Mouse (Mus musculus): Measurements from ENCODE around the gene Gata2. TPM values are rescaled to one million over a fixed set of nuclear protein-coding genes. Genes with fewer than 3 reads are reported as not detected.
A peak's percentile ranks its signal among the peaks of the same experiment; 100 is the strongest.

Gata2 gene
- polyA plus RNA-seq, 1 experiment = 6.0 TPM

DNA sequence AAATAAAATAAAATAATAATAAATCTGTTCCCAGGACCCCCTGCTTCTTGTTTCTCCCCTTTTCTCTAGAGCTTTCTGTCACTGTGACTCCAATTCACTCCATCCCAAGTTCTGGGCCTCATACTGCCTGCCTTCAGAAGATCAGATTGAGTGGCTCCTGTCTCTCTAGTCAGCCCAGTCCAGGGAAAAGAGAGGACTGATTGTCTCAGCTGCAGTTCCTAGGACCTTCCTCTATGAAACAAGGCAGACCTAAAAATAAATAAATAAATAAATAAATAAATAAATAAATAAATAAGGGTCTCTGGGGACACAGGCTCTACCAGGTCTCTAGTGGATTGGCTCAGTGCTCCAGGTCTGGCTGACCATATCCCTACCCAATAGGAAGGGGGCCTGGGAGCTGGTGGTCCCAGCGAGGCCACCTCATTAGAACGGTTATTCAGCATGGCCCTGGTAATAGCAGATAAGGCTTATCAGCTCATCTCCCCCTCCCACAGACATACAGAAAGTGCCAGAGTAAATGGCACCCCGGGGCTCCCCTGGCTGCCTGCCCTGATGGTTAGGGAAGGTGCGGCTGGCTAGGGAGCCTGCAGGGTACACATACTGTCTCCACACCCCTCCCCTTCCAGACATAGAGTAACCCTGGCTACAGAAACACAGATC, 2.1 kb upstream of the Gata2 start:
- no peak overlapping the region for H3K4me3 ChIP-seq (ENCODE audit: low read depth, low read length)
- no peaks in the 10 kb centered on the region for H3K36me3 ChIP-seq (ENCODE audit: control insufficient read depth, insufficient read depth, low read length, poor library complexity, severe bottlenecking)
- TF ChIP-seq CTCF (IDR thresholded peaks at IDR 0.05; ENCODE audit: low read depth, low read length) (no peak), POLR2A (IDR thresholded peaks at IDR 0.05; ENCODE audit: insufficient read depth, low read length) (no peak), EP300 (IDR thresholded peaks at IDR 0.05; ENCODE audit: insufficient read depth, low read depth, low read length) (no peak)
- no peaks in the 10 kb centered on the region for H3K9me3 ChIP-seq (replicated peaks; ENCODE audit: control insufficient read depth, insufficient read depth, low read length, poor library complexity, severe bottlenecking)
- H3K4me1 ChIP-seq (ENCODE audit: control insufficient read depth, insufficient read depth, low read length) = peaks cover 1% of the 10 kb centered on the region
- H3K27ac ChIP-seq (ENCODE audit: insufficient read depth, low read length) = no peak overlapping the region
- H3K9ac ChIP-seq (ENCODE audit: low read depth, poor library complexity, severe bottlenecking) = no peak overlapping the region
- H3K27me3 ChIP-seq (ENCODE audit: control insufficient read depth, insufficient read depth, low read length, poor library complexity, severe bottlenecking) = peaks cover 32% of the 10 kb centered on the region

DNA sequence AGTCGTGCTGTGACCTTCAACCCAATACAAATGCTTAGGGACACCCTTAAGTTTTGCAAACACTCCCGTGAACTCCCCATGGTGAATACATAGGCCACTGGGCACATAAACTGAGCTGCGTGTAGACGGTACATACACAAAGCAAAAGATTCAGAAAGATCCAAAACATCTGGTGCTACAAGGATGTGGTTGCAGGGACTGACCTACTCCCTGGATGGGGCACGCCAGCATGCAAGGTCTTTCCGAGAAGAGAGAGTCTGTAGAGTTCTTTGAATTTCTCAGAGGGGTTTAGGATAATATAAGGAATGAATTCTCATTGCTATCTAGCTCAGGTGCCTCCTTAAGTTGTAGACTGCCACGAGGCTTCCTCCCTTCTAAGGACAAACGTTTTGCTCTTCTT, 935 bp upstream of the Gata2 start:
- H3K9me3 ChIP-seq (replicated peaks; ENCODE audit: control insufficient read depth, insufficient read depth, low read length, poor library complexity, severe bottlenecking) = no peaks in the 10 kb centered on the region
- no peak for TF ChIP-seq POLR2A (IDR thresholded peaks at IDR 0.05; ENCODE audit: insufficient read depth, low read length)
- no peak for TF ChIP-seq EP300 (IDR thresholded peaks at IDR 0.05; ENCODE audit: insufficient read depth, low read depth, low read length)
- TF ChIP-seq CTCF (IDR thresholded peaks at IDR 0.05; ENCODE audit: low read depth, low read length) = no peak
- no peak overlapping the region for H3K9ac ChIP-seq (ENCODE audit: low read depth, poor library complexity, severe bottlenecking)
- H3K4me3 ChIP-seq (ENCODE audit: low read depth, low read length) = no peak overlapping the region
- peaks cover 1% of the 10 kb centered on the region for H3K4me1 ChIP-seq (ENCODE audit: control insufficient read depth, insufficient read depth, low read length)
- no peak overlapping the region for H3K27ac ChIP-seq (ENCODE audit: insufficient read depth, low read length)
- peaks cover 41% of the 10 kb centered on the region for H3K27me3 ChIP-seq (ENCODE audit: control insufficient read depth, insufficient read depth, low read length, poor library complexity, severe bottlenecking)
- no peaks in the 10 kb centered on the region for H3K36me3 ChIP-seq (ENCODE audit: control insufficient read depth, insufficient read depth, low read length, poor library complexity, severe bottlenecking)

DNA sequence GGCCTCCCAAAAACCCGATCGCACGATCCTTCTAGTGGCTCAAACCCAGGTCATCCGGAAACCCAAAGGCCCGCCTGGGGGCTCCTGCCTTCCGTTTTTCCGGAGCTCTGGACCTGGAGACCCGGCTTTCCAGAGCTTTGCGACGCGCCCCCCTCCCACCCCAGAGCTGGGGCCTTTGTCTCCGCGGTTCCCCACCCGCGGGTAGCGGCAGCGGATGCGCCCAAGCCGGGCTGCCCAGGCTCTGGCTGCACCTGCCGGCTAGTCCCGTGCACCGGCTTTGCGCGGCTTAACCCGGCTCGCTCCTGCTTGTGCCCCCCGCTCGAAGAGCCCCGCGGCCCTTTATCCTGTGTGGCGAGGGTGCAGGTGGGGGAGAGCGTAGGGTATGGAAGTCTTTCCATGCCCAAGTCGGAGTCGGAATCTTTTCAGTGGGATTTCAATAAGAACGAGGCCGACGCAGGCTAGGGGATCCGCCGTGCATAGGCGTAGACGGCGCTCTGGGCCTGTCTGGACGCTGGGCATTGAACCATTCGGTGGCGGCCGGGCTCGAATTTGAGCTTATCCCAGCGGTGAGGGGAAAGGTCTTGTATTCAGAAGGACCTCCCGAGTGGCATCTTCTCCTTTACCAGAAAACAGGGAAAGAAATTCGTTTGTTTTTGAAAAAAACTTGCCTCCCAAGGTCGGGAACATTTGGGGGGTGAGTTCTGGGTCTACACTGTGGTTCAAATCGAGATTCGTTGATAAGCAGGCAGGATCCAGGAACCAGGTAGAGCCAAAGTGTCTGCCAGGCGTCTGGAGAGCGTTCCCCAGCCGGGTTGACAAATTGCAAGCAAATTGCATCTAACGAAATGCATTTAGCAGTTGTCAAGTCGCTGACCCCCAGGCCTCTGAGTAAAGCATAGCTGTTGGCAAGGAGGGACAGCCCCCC, 624 bp downstream of the Gata2 start:
- TF ChIP-seq CTCF (IDR thresholded peaks at IDR 0.05; ENCODE audit: low read depth, low read length) = no peak
- TF ChIP-seq EP300 (IDR thresholded peaks at IDR 0.05; ENCODE audit: insufficient read depth, low read depth, low read length) = no peak
- TF ChIP-seq POLR2A (IDR thresholded peaks at IDR 0.05; ENCODE audit: insufficient read depth, low read length) = no peak
- Histone ChIP-seq H3K9me3 (replicated peaks; ENCODE audit: control insufficient read depth, insufficient read depth, low read length, poor library complexity, severe bottlenecking) (no peaks in the 10 kb centered on the region), H3K27me3 (ENCODE audit: control insufficient read depth, insufficient read depth, low read length, poor library complexity, severe bottlenecking) (peaks cover 47% of the 10 kb centered on the region), H3K36me3 (ENCODE audit: control insufficient read depth, insufficient read depth, low read length, poor library complexity, severe bottlenecking) (no peaks in the 10 kb centered on the region), H3K4me3 (ENCODE audit: low read depth, low read length) (peak overlapping the region; percentile 45), H3K27ac (ENCODE audit: insufficient read depth, low read length) (no peak overlapping the region), H3K9ac (ENCODE audit: low read depth, poor library complexity, severe bottlenecking) (peak overlapping the region; percentile 37), H3K4me1 (ENCODE audit: control insufficient read depth, insufficient read depth, low read length) (peaks cover 1% of the 10 kb centered on the region)

DNA sequence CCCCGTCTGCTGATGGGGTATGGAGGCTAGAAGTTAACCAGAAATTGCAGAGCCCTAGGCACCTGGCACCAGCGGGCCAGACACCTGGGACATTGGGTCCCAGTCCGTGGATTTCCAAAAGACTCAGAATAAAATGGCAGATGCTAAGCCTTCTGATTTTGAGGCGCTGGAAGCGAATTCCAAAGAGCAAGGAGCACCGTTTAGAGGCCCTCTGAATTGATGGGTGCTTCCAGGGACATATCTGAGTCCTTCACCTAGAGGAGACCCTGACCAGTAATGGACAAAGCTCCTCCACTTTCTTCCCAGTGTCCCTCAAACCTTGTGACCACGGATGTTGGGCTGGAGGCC, 1.3 kb downstream of the Gata2 start:
- no peak overlapping the region for H3K27ac ChIP-seq (ENCODE audit: insufficient read depth, low read length)
- no peaks in the 10 kb centered on the region for H3K9me3 ChIP-seq (replicated peaks; ENCODE audit: control insufficient read depth, insufficient read depth, low read length, poor library complexity, severe bottlenecking)
- H3K4me3 ChIP-seq (ENCODE audit: low read depth, low read length) = no peak overlapping the region
- peaks cover 1% of the 10 kb centered on the region for H3K4me1 ChIP-seq (ENCODE audit: control insufficient read depth, insufficient read depth, low read length)
- H3K9ac ChIP-seq (ENCODE audit: low read depth, poor library complexity, severe bottlenecking) = no peak overlapping the region
- TF ChIP-seq EP300 (IDR thresholded peaks at IDR 0.05; ENCODE audit: insufficient read depth, low read depth, low read length) (no peak), CTCF (IDR thresholded peaks at IDR 0.05; ENCODE audit: low read depth, low read length) (no peak), POLR2A (IDR thresholded peaks at IDR 0.05; ENCODE audit: insufficient read depth, low read length) (no peak)
- H3K36me3 ChIP-seq (ENCODE audit: control insufficient read depth, insufficient read depth, low read length, poor library complexity, severe bottlenecking) = no peaks in the 10 kb centered on the region
- H3K27me3 ChIP-seq (ENCODE audit: control insufficient read depth, insufficient read depth, low read length, poor library complexity, severe bottlenecking) = peaks cover 47% of the 10 kb centered on the region

DNA sequence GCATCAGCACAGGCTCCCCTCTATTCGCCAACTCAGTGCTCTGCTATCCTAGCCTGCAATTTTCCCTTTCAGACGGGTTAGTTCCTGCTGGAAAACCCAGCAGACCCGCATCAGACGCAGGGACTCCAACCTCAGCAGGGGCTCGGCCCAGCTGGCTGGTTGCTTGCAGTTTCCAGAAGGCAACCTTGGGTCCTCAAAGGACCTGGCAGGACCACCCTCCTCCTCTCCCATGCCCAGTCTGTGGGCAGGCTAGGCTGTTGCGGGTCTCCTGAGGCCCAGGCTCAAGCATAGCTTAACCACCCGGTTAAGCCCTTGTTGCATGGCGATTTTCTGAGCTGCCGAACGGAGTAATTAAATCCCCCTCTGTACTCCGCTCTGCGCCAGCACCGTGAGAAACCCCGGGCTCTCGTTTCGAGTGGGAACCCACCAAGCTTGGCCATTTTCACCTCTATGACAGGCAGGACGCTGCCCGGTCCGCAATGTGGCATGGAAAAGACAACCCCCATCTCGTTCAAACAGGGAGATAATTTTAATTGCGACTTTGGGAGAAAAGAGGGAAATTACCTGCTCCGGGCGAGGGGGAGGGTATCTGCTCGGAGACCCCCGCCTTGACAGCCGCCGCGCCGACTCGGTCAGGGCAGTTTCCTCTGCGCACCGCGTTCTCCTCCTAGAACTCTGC, 2.5 kb downstream of the Gata2 start:
- peak overlapping the region; percentile 21; the same call in 1 of the 2 replicates for H3K4me3 ChIP-seq (ENCODE audit: low read depth, low read length)
- no peak overlapping the region for H3K9ac ChIP-seq (ENCODE audit: low read depth, poor library complexity, severe bottlenecking)
- H3K4me1 ChIP-seq (ENCODE audit: control insufficient read depth, insufficient read depth, low read length) = no peaks in the 10 kb centered on the region
- H3K36me3 ChIP-seq (ENCODE audit: control insufficient read depth, insufficient read depth, low read length, poor library complexity, severe bottlenecking) = no peaks in the 10 kb centered on the region
- peaks cover 47% of the 10 kb centered on the region for H3K27me3 ChIP-seq (ENCODE audit: control insufficient read depth, insufficient read depth, low read length, poor library complexity, severe bottlenecking)
- no peaks in the 10 kb centered on the region for H3K9me3 ChIP-seq (replicated peaks; ENCODE audit: control insufficient read depth, insufficient read depth, low read length, poor library complexity, severe bottlenecking)
- no peak for TF ChIP-seq EP300 (IDR thresholded peaks at IDR 0.05; ENCODE audit: insufficient read depth, low read depth, low read length)
- no peak for TF ChIP-seq CTCF (IDR thresholded peaks at IDR 0.05; ENCODE audit: low read depth, low read length)
- TF ChIP-seq POLR2A (IDR thresholded peaks at IDR 0.05; ENCODE audit: insufficient read depth, low read length) = no peak
- no peak overlapping the region for H3K27ac ChIP-seq (ENCODE audit: insufficient read depth, low read length)

All from ES-Bruce4 (cell line).